Mouse (Mus musculus) neutrophil, adult 83 days (primary cell): ENCODE measurements around the gene Cmtm2a. TPM values are rescaled to one million over a fixed set of nuclear protein-coding genes. Genes with fewer than 3 reads are reported as not detected.

Experiments
- total RNA-seq, 2 experiments: library from RNA; stranded (reverse); gene quantifications; one replicate each; pipeline ENCODE4 v1.2.4; 2023

The Cmtm2a gene
- not detected for total RNA-seq

GRCm38 (mm10) chr8:104293081-104293480 is at the start of gene Cmtm2a:
Gene Cmtm2a (minus strand): TSS chr8:104293181.

DNA sequence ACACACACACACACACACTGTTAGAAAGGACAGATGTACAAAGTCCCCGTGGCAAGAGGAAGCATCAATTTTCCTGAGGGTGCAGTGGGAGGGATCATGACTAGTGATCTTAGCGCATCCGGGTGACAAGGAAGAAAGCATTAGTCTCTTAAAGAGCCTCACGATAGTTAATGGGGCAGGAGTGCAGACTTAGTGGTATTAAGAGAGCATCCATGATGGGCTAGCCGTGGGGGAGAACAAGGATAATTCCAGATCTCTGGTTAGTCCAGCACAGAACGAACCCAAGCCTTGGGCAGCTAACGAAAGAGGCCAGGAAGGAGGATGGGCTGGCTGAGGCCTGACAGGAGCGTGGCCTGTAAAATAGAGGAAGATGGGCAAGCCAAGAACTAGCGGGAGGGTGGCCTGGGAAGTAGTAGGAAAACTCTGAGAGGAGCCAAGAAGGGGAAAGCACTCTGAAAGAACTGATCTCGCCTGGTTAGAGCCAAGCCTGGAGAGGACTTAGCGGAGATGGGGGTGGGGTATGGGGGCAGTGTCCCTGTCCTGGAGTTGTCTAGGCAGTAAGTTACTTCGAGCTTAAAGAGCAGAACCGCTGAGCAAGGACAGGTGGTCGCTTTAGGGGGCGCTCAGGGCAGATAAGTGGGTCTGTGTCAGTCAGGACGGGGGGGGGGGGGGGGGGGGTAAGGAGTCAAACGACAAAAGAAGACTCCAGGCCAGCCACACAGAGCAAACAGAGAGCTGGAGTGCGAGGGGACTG is 46.4 kb upstream of the Cmtm2a start, which contains the start of gene Cmtm3:
Gene Cmtm3, plus strand, starts transcription at position 182 of the 754 bp plus-strand sequence.

GRCm38 (mm10) chr8:104321930-104322329 is 28.9 kb upstream of the Cmtm2a start, which contains the start of gene Cmtm2b:
Gene Cmtm2b (plus strand): TSS chr8:104322230.

DNA sequence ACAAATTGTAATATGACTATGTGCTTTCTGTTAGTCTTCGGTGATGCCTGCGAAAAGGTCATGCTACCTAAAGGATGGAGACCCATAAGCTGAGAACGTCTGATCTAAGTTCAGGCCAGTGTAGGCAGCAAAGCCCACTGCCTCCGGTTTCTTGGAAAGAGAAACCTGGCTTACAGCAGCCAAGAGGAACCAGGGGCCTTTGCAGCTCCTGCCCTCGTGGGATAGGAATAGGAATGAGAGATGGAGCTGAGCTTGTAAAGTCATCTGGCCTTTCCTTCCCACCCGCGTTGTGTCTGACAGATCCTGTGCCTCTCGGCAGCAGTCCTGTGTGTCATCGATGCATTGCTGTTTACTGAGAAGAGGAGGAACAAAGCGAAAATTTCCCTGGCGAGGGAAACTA is 28.3 kb upstream of the Cmtm2a start, which contains the start of gene Gm11020:
Gene Gm11020, plus strand, starts transcription at position 301 of the 400 bp plus-strand sequence.

DNA sequence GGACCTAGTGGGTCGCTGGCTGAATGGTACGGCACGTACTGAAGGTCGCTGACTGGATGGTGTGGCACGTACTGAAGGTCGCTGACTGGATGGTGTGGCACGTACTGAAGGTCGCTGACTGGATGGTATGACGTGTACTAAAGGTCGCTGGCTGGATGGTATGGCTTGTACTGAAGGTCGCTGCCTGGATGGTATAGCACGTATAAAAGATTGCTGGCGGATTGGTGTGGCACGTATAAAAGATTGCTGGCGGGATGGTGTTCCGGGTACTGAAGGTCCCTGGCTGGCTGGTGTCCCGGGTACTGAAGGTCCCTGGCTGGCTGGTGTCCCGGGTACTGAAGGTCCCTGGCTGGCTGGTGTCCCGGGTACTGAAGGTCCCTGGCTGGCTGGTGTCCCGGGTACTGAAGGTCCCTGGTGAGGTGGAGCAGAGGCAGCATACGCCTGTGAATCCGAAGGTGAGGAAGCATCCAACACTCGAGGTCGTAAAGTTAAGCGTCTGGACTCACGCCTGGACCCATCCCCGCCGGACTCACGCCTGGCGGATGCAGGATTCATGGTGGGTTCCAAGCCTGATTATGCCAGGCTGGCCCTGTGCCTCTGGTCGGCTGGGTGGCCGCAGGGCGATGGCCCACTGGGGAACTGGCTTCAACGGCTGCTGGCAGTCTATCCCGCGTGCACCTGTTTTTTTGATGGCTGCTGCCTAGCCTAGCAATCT is 16.6 kb upstream of the Cmtm2a start, which contains the start of the genes Gm45711 and Cmtm1:
Gene Gm45711, minus strand, starts transcription at position 641 of the 715 bp plus-strand sequence.
Gene Cmtm1, minus strand, starts transcription at position 705 of the 715 bp plus-strand sequence.

GRCm38 (mm10) chr8:104250439-104251367 is 42.3 kb downstream of the Cmtm2a start, which contains the start of gene Cklf:
Gene Cklf (plus strand): TSS chr8:104250861.

GRCm38 (mm10) chr8:104248276-104248675 is 44.7 kb downstream of the Cmtm2a start, which contains the start of gene Tk2:
Gene Tk2 (minus strand): TSS chr8:104248558.

Other genes starting within 250 kb of the Cmtm2a start
- under 1 TPM; 0.26 to 0.33 TPM for gene Cdh5, start 191.6 kb downstream of the Cmtm2a start, total RNA-seq
- gene Bean1, start 122.7 kb downstream of the Cmtm2a start, total RNA-seq = not detected
- 10 to 100 TPM; 56.2 to 58.6 TPM for gene Tk2, start 44.6 kb downstream of the Cmtm2a start, total RNA-seq
- gene Cklf, start 42.3 kb downstream of the Cmtm2a start, total RNA-seq = 100 to 1,000 TPM in 1 of 2 experiments, 10 to 100 TPM in 1; 96.8 to 110 TPM
- gene Gm45711, start 16.9 kb upstream of the Cmtm2a start, total RNA-seq = not detected
- not detected for gene Cmtm1, start 17.0 kb upstream of the Cmtm2a start, total RNA-seq
- not detected for gene Gm11020, start 28.4 kb upstream of the Cmtm2a start, total RNA-seq
- gene Cmtm2b, start 29.0 kb upstream of the Cmtm2a start, total RNA-seq = not detected
- 10 to 100 TPM; 24.7 to 37.0 TPM for gene Cmtm3, start 46.2 kb upstream of the Cmtm2a start, total RNA-seq
- under 1 TPM; 0.66 to 0.77 TPM for gene Cmtm4, start 102.6 kb upstream of the Cmtm2a start, total RNA-seq
- 10 to 100 TPM; 30.2 to 42.7 TPM for gene Dync1li2, start 149.9 kb upstream of the Cmtm2a start, total RNA-seq
- gene Terb1, start 216.7 kb upstream of the Cmtm2a start, total RNA-seq = not detected
- gene Nae1, start 241.5 kb upstream of the Cmtm2a start, total RNA-seq = 10 to 100 TPM; 15.4 to 16.9 TPM
- under 1 TPM; 0.70 to 0.71 TPM for gene Car7, start 241.5 kb upstream of the Cmtm2a start, total RNA-seq